Mouse (Mus musculus): ENCODE data around the gene Pear1. TPM values are rescaled to one million over a fixed set of nuclear protein-coding genes. Genes with fewer than 3 reads are reported as not detected.

Gene Pear1
- polyA plus RNA-seq, 1 experiment, result 0.65 TPM

DNA sequence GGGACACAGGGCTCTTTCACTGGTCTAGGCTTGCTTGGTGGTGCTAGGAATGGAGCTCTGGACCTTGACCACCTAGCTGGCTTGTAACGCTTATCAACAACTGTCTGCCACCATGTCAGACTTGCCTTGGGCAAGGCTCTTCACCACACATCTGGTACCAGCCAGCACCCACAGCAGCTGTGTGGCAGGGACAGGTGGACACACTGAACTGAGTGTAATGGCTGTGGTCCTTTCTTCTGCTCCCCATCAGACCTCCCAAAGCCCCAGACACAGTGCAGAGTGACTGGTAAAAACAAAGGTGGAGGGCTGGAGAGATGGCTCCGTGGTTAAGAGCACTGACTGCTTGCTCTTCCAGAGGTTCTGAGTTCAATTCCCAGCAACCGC is 57.8 kb downstream of the Pear1 start:
- H3K4me2 ChIP-seq (ENCODE audit: low read depth), result no peak overlapping the region
- H3K36me3 ChIP-seq (ENCODE audit: control insufficient read depth, insufficient read depth), result no peaks in the 10 kb centered on the region
- H3K79me2 ChIP-seq (ENCODE audit: control insufficient read depth, insufficient read depth), result no peaks in the 10 kb centered on the region
- no peak overlapping the region for H3K4me3 ChIP-seq
- TF ChIP-seq TCF3 (IDR thresholded peaks at IDR 0.05; ENCODE audit: insufficient read length, low read depth), result no peak
- no peak for TF ChIP-seq REST (IDR thresholded peaks at IDR 0.05; ENCODE audit: insufficient read depth, insufficient read length)
- TF ChIP-seq CEBPB (IDR thresholded peaks at IDR 0.05; ENCODE audit: insufficient read depth, poor library complexity, severe bottlenecking), result no peak
- TF ChIP-seq MAX (IDR thresholded peaks at IDR 0.05; ENCODE audit: low read depth), result no peak
- peak in 2 of 3 experiments; percentile 62 to 71 for TF ChIP-seq MYOD1 (IDR thresholded peaks at IDR 0.05; ENCODE audit: control insufficient read depth in 1 of 3, insufficient read length in 2 of 3, low read depth in 2 of 3)
- H3K27me3 ChIP-seq (ENCODE audit: control insufficient read depth, insufficient read depth, insufficient read length), result peaks cover 5% of the 10 kb centered on the region
- no peak overlapping the region for H3ac ChIP-seq (ENCODE audit: control insufficient read depth, insufficient read length)

DNA sequence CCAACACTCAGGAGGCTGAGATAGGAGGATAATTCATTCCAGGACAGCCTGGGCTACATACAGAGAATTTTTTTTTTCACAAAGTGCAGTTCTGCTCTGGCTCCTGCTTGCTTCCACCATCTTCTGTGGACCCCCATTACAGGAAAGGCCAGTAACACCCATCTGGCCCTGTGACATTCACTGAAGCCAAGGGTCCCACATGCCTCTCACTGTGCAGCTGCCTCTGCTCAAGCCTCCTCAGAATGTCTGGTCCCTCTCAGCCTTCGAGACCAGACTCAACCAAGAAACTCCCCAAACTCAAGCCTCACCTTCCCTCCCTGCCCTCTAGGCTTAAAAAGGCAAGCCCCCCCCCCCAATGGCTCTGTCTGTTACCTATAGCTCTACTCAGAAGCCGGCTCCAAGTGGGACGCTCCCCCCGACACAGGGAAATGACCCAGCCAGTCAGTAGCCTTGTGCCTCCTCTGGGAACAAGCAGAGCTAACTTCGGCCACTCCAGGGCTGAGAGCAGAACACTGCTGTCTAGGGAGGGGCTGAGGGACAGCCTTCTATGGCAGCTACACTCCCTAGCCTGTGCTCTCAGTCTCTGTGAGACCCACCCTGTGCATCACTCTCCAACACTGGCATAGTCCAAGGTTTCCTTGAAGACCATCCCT is 58.3 kb downstream of the Pear1 start:
- no peak overlapping the region for H3ac ChIP-seq (ENCODE audit: control insufficient read depth, insufficient read length)
- TF ChIP-seq MAX (IDR thresholded peaks at IDR 0.05; ENCODE audit: low read depth) (no peak), CEBPB (IDR thresholded peaks at IDR 0.05; ENCODE audit: insufficient read depth, poor library complexity, severe bottlenecking) (no peak), MYOD1 (IDR thresholded peaks at IDR 0.05; ENCODE audit: control insufficient read depth in 1 of 3, insufficient read length in 2 of 3, low read depth in 2 of 3) (no peak), TCF12 (IDR thresholded peaks at IDR 0.05; ENCODE audit: insufficient read depth, poor library complexity, severe bottlenecking) (no peak)
- H3K4me3 ChIP-seq, result no peak overlapping the region
- H3K36me3 ChIP-seq (ENCODE audit: control insufficient read depth, insufficient read depth), result no peaks in the 10 kb centered on the region
- no peak overlapping the region for H3K4me2 ChIP-seq (ENCODE audit: low read depth)
- peaks cover under 1% of the 10 kb centered on the region for H3K27me3 ChIP-seq (ENCODE audit: control insufficient read depth, insufficient read depth, insufficient read length)
- no peaks in the 10 kb centered on the region for H3K79me2 ChIP-seq (ENCODE audit: control insufficient read depth, insufficient read depth)

DNA sequence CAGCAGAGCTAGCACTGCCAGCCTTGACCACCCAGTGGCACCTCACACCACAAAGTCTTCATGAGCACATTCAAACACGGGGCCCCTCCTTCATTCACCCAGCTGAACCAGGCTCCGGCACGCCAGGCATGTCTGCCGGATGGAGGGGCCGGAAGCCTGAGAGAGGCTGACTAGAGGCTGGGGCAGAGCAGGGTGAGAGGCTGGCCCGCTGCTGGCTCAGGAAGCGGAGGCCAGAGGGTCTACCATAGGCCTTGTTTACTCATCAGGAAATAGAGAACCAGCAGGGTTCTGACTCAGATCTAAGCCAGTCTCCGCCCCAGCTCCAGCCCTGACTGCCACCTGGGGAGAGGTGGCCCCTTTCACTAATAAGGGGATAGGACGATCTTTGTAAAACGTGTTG is 59.0 kb downstream of the Pear1 start:
- Histone ChIP-seq H3ac (ENCODE audit: control insufficient read depth, insufficient read length) (no peak overlapping the region), H3K27me3 (ENCODE audit: control insufficient read depth, insufficient read depth, insufficient read length) (no peaks in the 10 kb centered on the region), H3K79me2 (ENCODE audit: control insufficient read depth, insufficient read depth) (no peaks in the 10 kb centered on the region), H3K4me3 (no peak overlapping the region), H3K36me3 (ENCODE audit: control insufficient read depth, insufficient read depth) (no peaks in the 10 kb centered on the region), H3K4me2 (ENCODE audit: low read depth) (no peak overlapping the region)
- TF ChIP-seq MYOG (IDR thresholded peaks at IDR 0.05; ENCODE audit: control insufficient read depth in 1 of 3, insufficient read depth in 1 of 3, insufficient read length in 2 of 3, low read depth in 2 of 3), result no peak
- no peak for TF ChIP-seq POLR2AphosphoS2 (IDR thresholded peaks at IDR 0.05; ENCODE audit: insufficient read length, low read depth)
- TF ChIP-seq POLR2A (IDR thresholded peaks at IDR 0.05; ENCODE audit: insufficient read length, low read depth), result no peak
- TF ChIP-seq E2F4 (IDR thresholded peaks at IDR 0.05; ENCODE audit: insufficient read depth), result no peak
- TF ChIP-seq REST (IDR thresholded peaks at IDR 0.05; ENCODE audit: insufficient read depth, insufficient read length), result no peak
- TF ChIP-seq USF1 (IDR thresholded peaks at IDR 0.05; ENCODE audit: low read depth), result no peak
- no peak for TF ChIP-seq MYOD1 (IDR thresholded peaks at IDR 0.05; ENCODE audit: control insufficient read depth in 1 of 3, insufficient read length in 2 of 3, low read depth in 2 of 3)
- no peak for TF ChIP-seq CEBPB (IDR thresholded peaks at IDR 0.05; ENCODE audit: insufficient read depth, poor library complexity, severe bottlenecking)
- TF ChIP-seq SRF (IDR thresholded peaks at IDR 0.05; ENCODE audit: control insufficient read depth, insufficient read length, low read depth), result no peak
- TF ChIP-seq TCF12 (IDR thresholded peaks at IDR 0.05; ENCODE audit: insufficient read depth, poor library complexity, severe bottlenecking), result no peak
- TF ChIP-seq MAX (IDR thresholded peaks at IDR 0.05; ENCODE audit: low read depth), result no peak
- no peak for TF ChIP-seq TCF3 (IDR thresholded peaks at IDR 0.05; ENCODE audit: insufficient read length, low read depth)

DNA sequence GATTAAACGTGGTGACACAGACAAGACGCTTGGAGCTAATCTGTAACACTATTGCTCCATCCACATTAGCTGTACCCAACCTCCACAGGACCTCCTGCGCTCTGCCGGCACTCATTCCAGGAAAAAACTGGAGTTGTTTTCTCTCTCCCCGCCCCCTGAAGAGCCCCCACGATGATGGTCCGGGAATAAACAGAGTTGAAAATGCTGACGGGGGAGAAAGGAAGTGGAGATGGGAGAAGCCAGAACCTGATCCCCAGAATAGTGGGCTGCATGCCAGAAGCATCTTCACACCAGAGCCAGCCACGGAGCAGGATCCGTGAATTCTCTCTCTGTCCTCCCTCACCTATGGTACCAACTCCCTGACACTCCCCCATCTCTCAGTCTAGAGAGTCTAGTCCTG is 59.6 kb downstream of the Pear1 start:
- Histone ChIP-seq H3K27me3 (ENCODE audit: control insufficient read depth, insufficient read depth, insufficient read length) (no peaks in the 10 kb centered on the region), H3ac (ENCODE audit: control insufficient read depth, insufficient read length) (no peak overlapping the region), H3K4me3 (no peak overlapping the region), H3K79me2 (ENCODE audit: control insufficient read depth, insufficient read depth) (no peaks in the 10 kb centered on the region), H3K4me2 (ENCODE audit: low read depth) (no peak overlapping the region), H3K36me3 (ENCODE audit: control insufficient read depth, insufficient read depth) (no peaks in the 10 kb centered on the region)
- TF ChIP-seq MAX (IDR thresholded peaks at IDR 0.05; ENCODE audit: low read depth), result no peak
- TF ChIP-seq E2F4 (IDR thresholded peaks at IDR 0.05; ENCODE audit: insufficient read depth), result no peak
- TF ChIP-seq SRF (IDR thresholded peaks at IDR 0.05; ENCODE audit: control insufficient read depth, insufficient read length, low read depth), result no peak
- TF ChIP-seq POLR2AphosphoS2 (IDR thresholded peaks at IDR 0.05; ENCODE audit: insufficient read length, low read depth), result no peak
- TF ChIP-seq TCF12 (IDR thresholded peaks at IDR 0.05; ENCODE audit: insufficient read depth, poor library complexity, severe bottlenecking), result no peak
- no peak for TF ChIP-seq MYOG (IDR thresholded peaks at IDR 0.05; ENCODE audit: control insufficient read depth in 1 of 3, insufficient read depth in 1 of 3, insufficient read length in 2 of 3, low read depth in 2 of 3)
- TF ChIP-seq CEBPB (IDR thresholded peaks at IDR 0.05; ENCODE audit: insufficient read depth, poor library complexity, severe bottlenecking), result no peak
- no peak for TF ChIP-seq POLR2A (IDR thresholded peaks at IDR 0.05; ENCODE audit: insufficient read length, low read depth)
- TF ChIP-seq USF1 (IDR thresholded peaks at IDR 0.05; ENCODE audit: low read depth), result no peak
- TF ChIP-seq REST (IDR thresholded peaks at IDR 0.05; ENCODE audit: insufficient read depth, insufficient read length), result no peak
- no peak for TF ChIP-seq MYOD1 (IDR thresholded peaks at IDR 0.05; ENCODE audit: control insufficient read depth in 1 of 3, insufficient read length in 2 of 3, low read depth in 2 of 3)

DNA sequence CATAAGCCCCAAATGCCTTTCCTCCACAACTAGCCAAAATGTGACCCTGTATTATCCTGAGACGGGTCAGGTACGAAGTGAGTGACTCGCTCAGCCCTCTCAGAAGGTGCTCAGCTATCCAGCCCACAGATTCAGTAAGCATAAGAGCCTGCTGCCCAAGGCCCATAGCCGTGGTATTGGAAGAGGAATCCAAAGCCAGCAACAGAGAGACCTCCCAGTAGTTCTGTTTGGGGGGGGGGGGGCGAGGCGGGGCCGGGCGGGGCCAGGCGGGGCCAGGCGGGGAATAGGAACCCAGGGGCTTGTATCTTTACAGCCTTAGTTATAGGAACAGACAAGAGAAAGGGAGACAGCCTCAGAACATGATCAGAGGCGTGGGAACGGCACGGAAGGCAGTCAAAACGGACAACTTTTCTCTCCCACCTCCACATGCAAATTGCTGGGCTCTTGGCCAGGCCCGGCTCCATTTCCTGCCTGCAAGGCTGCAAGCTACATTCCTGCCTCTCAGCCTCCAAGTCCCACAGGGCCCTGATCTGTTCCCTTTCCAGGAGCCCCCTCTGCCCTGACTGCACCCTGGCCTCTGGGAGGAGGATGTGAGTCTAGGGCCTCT is 60.3 kb downstream of the Pear1 start:
- H3K27me3 ChIP-seq (ENCODE audit: control insufficient read depth, insufficient read depth, insufficient read length), result no peaks in the 10 kb centered on the region
- H3K4me2 ChIP-seq (ENCODE audit: low read depth), result peak overlapping the region; percentile 61
- H3K36me3 ChIP-seq (ENCODE audit: control insufficient read depth, insufficient read depth), result no peaks in the 10 kb centered on the region
- no peak overlapping the region for H3ac ChIP-seq (ENCODE audit: control insufficient read depth, insufficient read length)
- TF ChIP-seq POLR2A (IDR thresholded peaks at IDR 0.05; ENCODE audit: insufficient read length, low read depth), result no peak
- no peak for TF ChIP-seq TCF12 (IDR thresholded peaks at IDR 0.05; ENCODE audit: insufficient read depth, poor library complexity, severe bottlenecking)
- no peak for TF ChIP-seq USF1 (IDR thresholded peaks at IDR 0.05; ENCODE audit: low read depth)
- no peak for TF ChIP-seq TCF3 (IDR thresholded peaks at IDR 0.05; ENCODE audit: insufficient read length, low read depth)
- no peak for TF ChIP-seq POLR2AphosphoS2 (IDR thresholded peaks at IDR 0.05; ENCODE audit: insufficient read length, low read depth)
- no peak for TF ChIP-seq MAX (IDR thresholded peaks at IDR 0.05; ENCODE audit: low read depth)
- TF ChIP-seq MYOG (IDR thresholded peaks at IDR 0.05; ENCODE audit: control insufficient read depth in 1 of 3, insufficient read depth in 1 of 3, insufficient read length in 2 of 3, low read depth in 2 of 3), result no peak
- TF ChIP-seq REST (IDR thresholded peaks at IDR 0.05; ENCODE audit: insufficient read depth, insufficient read length), result no peak
- H3K4me3 ChIP-seq, result no peak overlapping the region
- H3K79me2 ChIP-seq (ENCODE audit: control insufficient read depth, insufficient read depth), result no peaks in the 10 kb centered on the region

Data from myocyte (in vitro differentiated cells).